Mouse (Mus musculus) heart, embryonic 15.5 days (tissue): ENCODE data around the gene Tuba1c. TPM values are rescaled to one million over a fixed set of nuclear protein-coding genes. Genes with fewer than 3 reads are reported as not detected.
A peak's percentile ranks its signal among the peaks of the same experiment; 100 is the strongest.

Source experiments
- ATAC-seq: fragments of 200-750 bp; cut with Nextera tagmentation; replicated peaks from 2 replicates; pipeline ENCODE4 v1.8.0; 2017; ENCODE audit warnings: low read depth, moderate TSS enrichment; ENCODE audit not compliant: insufficient number of reproducible peaks, insufficient read depth, low FRiP score
- H3K27ac ChIP-seq: fragments of 300-500 bp; sonication (generic); 2 replicates; pipeline ENCODE4 v1.5.1; 2015; ENCODE audit warnings: mild to moderate bottlenecking, inconsistent platforms
- H3K27me3 ChIP-seq: fragments of 300-500 bp; sonication (generic); 2 replicates; pipeline ENCODE4 v1.6.1; 2015; ENCODE audit warnings: inconsistent platforms
- H3K36me3 ChIP-seq: fragments of 300-500 bp; sonication (generic); 2 replicates; pipeline ENCODE4 v1.6.1; 2015; ENCODE audit warnings: mild to moderate bottlenecking, inconsistent platforms
- H3K4me1 ChIP-seq: fragments of 300-500 bp; sonication (generic); replicated peaks from 2 replicates; pipeline ENCODE4 v1.6.1; 2015; ENCODE audit warnings: inconsistent platforms
- H3K4me2 ChIP-seq: fragments of 300-500 bp; sonication (generic); 2 replicates; pipeline ENCODE4 v1.6.1; 2015; ENCODE audit warnings: inconsistent platforms, mild to moderate bottlenecking, moderate library complexity
- H3K4me3 ChIP-seq: fragments of 300-500 bp; sonication (generic); 2 replicates; pipeline ENCODE4 v1.5.1; 2015; ENCODE audit warnings: mild to moderate bottlenecking, inconsistent platforms
- H3K9ac ChIP-seq: fragments of 300-500 bp; sonication (generic); 2 replicates; pipeline ENCODE4 v1.6.1; 2015; ENCODE audit warnings: mild to moderate bottlenecking, inconsistent platforms
- H3K9me3 ChIP-seq: fragments of 300-500 bp; sonication (generic); replicated peaks from 2 replicates; pipeline ENCODE4 v1.6.1; 2016; ENCODE audit warnings: inconsistent platforms
- WGBS: fragments of 180-500 bp; shearing (Covaris S2); methylation state at CpG from one replicate; pipeline ENCODE4 v1.1.7; 2015; ENCODE audit warnings: mixed read lengths; 5-methylcytosine and 5-hydroxymethylcytosine counted together
- polyA plus RNA-seq: library from polyadenylated mRNA; unstranded; fragments of >200 nt; fragmentation: Nextera tagmentation; extraction: Ambion mirVana; gene quantifications from 2 replicates; pipeline ENCODE4 v1.2.1, GENCODE M21; 2015

The Tuba1c gene
- polyA plus RNA-seq, 1 experiment from 2014 or later, result 117 TPM

DNA sequence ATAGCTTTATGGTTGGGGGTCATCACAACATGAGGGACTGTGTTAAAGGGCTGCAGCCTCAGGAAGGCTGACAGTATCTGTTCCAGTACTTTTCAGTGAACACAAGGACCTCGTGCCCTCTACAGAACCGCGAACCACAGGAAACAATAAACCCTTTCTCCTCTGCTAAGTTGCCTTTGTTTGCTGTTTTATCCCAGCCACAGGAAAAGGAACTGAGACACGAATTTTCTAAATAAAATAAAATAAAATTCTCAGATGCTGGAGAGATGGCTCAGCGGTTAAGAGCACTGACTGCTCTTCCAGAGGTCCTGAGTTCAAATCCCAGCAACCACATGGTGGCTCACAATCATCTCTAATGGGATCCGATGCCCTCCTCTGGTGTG is 30.9 kb upstream of the Tuba1c start:
- 30% methylated on average over 6 of the region's 6 CpGs for WGBS
- H3K4me1 ChIP-seq, result peaks cover 42% of the 10 kb centered on the region
- H3K4me2 ChIP-seq, result peak overlapping the region; percentile 28; the same call in 1 of the 2 replicates
- no peak for ATAC-seq
- no peaks in the 10 kb centered on the region for H3K9me3 ChIP-seq
- H3K27me3 ChIP-seq, result no peaks in the 10 kb centered on the region
- H3K4me3 ChIP-seq, result no peak overlapping the region
- no peaks in the 10 kb centered on the region for H3K36me3 ChIP-seq
- H3K9ac ChIP-seq, result no peak overlapping the region
- H3K27ac ChIP-seq, result peak overlapping the region; percentile 83

DNA sequence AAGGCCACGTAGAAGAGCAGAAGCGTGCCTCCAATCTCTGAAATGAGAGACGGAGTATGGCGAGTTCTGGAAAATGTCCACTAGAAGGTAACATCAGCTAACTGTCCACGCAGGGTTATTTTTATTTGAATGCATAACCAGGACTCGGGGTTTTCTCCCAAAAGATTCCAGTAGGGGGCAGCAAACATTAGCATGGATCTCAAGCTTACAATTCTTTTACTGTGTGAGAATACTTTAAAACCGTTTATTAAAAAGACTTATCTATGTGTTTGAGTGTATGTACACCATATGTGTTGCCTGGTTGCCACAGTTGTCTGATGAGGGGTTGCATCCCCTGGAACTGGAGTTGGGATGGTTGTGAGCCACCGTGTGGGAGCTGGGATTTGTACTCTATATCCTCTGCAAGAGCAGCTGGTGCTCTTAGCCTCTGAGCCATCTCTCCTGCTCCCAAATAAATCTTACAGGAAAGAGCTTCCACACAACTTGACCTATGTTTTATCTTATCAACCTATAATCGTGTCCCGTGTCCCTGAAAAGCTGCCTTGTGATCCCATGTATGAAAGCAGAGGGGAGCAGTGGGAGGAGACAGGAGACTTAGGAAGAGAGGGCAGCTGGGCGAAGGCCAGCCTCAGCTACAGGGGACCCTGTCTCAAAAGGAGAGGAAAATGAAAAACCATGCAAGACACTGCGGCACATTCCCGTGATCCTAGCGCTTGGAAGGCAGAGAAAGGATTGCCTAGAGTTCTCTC is 29.0 kb upstream of the Tuba1c start:
- peak overlapping the region; percentile 38; the same call in 1 of the 2 replicates for H3K4me3 ChIP-seq
- no peak for ATAC-seq

DNA sequence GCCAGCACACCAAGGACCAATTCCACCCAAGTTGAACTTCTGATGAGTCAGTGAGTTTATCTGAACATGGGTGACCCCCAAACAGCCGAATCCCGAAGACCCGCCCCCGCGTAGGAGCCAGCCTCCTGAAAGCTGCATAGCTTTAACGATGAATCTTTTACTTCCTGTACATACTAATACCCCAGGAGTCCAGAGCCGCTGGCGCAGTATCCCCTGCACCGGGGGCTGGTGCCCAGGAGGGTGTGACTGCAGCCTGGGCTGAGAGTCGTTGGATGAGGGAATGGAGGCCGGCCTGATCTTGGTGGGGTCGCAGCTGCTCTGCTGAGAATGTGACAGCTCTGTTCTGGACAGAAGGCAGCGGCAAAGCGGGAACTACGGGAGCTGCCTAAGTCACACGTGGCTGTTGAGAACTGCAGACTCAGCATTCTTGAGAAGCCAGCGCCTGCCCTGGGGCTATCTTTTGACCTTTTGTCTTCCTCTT is 28.2 kb upstream of the Tuba1c start:
- Histone ChIP-seq H3K4me3 (peak overlapping the region; percentile 38), H3K27me3 (no peaks in the 10 kb centered on the region), H3K9ac (peak overlapping the region; percentile 43; the same call in 1 of the 2 replicates), H3K27ac (peak overlapping the region; percentile 55; the same call in 1 of the 2 replicates), H3K36me3 (no peaks in the 10 kb centered on the region), H3K4me2 (peak overlapping the region; percentile 72), H3K9me3 (no peaks in the 10 kb centered on the region), H3K4me1 (peaks cover 39% of the 10 kb centered on the region)
- 5% methylated on average over 17 of the region's 17 CpGs for WGBS
- ATAC-seq, result 0 out of 2 replicates have a peak, but pooled peaks have one; percentile 11

More for the DNA sequence above, 29.0 kb upstream of the Tuba1c start:
- Histone ChIP-seq H3K4me1 (peaks cover 42% of the 10 kb centered on the region), H3K9me3 (no peaks in the 10 kb centered on the region), H3K4me2 (peak overlapping the region; percentile 72), H3K36me3 (no peaks in the 10 kb centered on the region), H3K9ac (0 out of 2 replicates have a peak overlapping the region, but pooled peaks have one; percentile 43), H3K27me3 (no peaks in the 10 kb centered on the region), H3K27ac (peak overlapping the region; percentile 55)
- 27% methylated on average over 14 of the region's 14 CpGs for WGBS

DNA sequence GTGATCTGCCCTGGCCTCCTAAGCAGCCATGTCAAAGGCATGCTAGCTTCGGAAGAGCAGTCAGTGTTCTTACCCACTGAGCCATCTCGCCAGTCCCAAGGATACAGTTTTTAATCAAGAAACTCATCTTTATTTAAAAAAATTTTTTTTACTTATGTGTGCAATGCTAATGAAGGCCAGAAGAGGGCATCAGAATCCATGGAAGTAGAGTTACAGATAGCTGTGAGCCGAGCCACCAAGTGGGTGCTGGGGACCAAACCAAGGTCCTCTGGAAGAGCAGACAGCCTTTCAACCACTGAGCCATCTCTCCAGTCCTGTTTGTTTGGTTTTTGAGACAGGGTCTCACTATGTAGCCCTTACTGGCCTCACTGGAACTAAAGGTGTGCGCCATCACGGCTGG is 26.1 kb upstream of the Tuba1c start:
- Histone ChIP-seq H3K4me3 (no peak overlapping the region), H3K27ac (no peak overlapping the region), H3K27me3 (no peaks in the 10 kb centered on the region), H3K36me3 (no peaks in the 10 kb centered on the region), H3K9ac (no peak overlapping the region), H3K9me3 (no peaks in the 10 kb centered on the region), H3K4me1 (peaks cover 24% of the 10 kb centered on the region), H3K4me2 (no peak overlapping the region)
- ATAC-seq, result no peak
- WGBS, result 93% methylated on average over 5 of the region's 5 CpGs

DNA sequence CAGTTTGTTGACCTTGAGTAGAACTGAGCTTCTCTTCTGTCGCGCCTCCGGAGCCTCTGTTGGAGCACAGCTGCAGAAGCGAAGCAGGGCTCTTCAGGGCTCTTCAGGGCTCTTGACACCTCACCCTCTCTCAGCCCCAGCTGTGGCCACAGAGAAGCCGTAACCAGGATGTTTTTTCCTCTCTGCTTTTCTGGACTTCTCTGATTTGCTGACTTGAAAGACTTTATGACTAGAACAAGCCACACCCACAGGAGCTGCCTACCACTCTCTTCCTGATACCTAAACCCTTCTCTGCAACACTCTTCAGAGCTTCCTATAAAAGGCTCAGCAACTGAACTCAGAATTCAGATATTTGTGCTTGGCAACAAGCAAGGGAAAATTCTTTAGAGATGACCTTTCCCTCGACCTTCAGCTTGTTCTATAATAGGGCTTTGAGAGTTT is 20.9 kb upstream of the Tuba1c start:
- Histone ChIP-seq H3K9ac (no peak overlapping the region), H3K27me3 (no peaks in the 10 kb centered on the region), H3K27ac (peak overlapping the region; percentile 65), H3K4me2 (no peak overlapping the region), H3K36me3 (no peaks in the 10 kb centered on the region), H3K9me3 (no peaks in the 10 kb centered on the region), H3K4me3 (no peak overlapping the region), H3K4me1 (peaks cover 5% of the 10 kb centered on the region; the same call in 1 of the 2 replicates)
- peak; percentile 22; the same call in 1 of the 2 replicates for ATAC-seq
- WGBS, result 20% methylated on average over 6 of the region's 6 CpGs

DNA sequence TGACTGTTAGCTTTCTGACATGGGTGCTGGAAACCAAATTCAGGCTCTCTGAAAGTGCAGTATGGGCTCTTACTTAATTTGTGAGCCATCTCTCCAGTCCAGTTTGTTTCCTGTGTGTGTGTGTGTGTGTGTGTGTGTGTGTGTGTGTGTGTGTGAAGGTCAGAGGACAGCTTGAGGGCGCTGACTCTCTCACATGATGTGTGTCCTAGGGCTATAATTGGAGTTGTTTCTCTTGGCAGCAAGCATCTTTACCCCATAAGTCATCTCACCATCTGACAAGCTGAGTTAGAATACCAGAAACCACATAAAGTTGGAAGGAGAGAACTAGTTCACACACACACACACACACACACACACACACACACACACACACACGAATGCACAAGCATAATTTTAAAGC is 18.8 kb upstream of the Tuba1c start:
- H3K27me3 ChIP-seq, result no peaks in the 10 kb centered on the region
- no peaks in the 10 kb centered on the region for H3K36me3 ChIP-seq
- WGBS, result 60% methylated on average over 2 of the region's 2 CpGs
- H3K9ac ChIP-seq, result no peak overlapping the region
- H3K27ac ChIP-seq, result no peak overlapping the region
- no peak overlapping the region for H3K4me3 ChIP-seq
- H3K4me2 ChIP-seq, result no peak overlapping the region
- H3K9me3 ChIP-seq, result no peaks in the 10 kb centered on the region
- H3K4me1 ChIP-seq, result peaks cover 5% of the 10 kb centered on the region; the same call in 1 of the 2 replicates
- ATAC-seq, result no peak

DNA sequence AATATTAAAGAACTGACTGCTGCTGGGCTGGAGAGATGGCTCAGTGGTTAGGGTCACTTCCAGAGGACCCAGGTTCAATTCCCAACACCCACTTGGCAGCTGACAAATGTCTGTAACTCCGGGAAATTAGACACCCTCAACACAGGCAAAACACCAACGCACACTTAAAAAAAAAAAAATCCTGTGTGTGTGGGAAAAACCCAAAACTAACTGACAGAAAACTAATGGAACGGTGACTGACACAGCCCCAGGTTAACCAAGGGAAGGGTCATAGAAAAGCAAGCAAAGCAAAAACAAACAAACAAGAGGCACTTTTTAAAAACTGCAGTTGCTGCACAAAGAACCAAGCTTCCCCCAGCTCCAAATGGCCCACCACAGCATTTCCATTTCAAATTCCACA is 17.7 kb upstream of the Tuba1c start:
- Histone ChIP-seq H3K9ac (no peak overlapping the region), H3K4me1 (peaks cover 5% of the 10 kb centered on the region; the same call in 1 of the 2 replicates), H3K27ac (no peak overlapping the region), H3K9me3 (no peaks in the 10 kb centered on the region), H3K4me3 (no peak overlapping the region), H3K4me2 (no peak overlapping the region), H3K27me3 (no peaks in the 10 kb centered on the region), H3K36me3 (no peaks in the 10 kb centered on the region)
- 72% methylated on average over 3 of the region's 3 CpGs for WGBS
- no peak for ATAC-seq

DNA sequence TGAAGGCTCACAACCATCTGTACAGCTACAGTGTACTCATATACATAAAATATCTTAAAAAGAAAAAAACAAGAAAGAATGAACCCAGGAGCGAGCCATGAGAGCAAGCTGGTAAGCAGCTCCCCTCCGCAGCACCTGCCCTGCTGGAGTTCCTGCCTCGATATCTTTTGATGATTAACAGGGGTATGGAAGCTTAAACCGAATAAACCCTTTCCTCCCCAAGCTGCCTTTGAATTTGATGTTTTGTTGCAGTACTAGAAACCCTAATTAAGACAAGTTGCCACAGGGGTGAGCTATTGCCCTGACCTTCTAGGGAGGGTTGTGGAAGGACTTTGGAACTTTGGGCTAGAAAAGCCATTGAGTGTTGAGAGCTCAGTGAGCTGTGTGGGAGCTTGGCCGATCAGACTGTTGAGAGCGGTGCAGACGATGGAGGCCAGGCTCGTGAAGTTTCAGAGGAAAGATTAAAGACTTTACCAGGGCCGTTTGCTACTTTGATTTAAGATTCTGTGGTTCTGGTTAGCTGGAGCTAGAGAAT is 15.1 kb upstream of the Tuba1c start:
- no peak overlapping the region for H3K4me3 ChIP-seq
- H3K27ac ChIP-seq, result no peak overlapping the region
- no peak for ATAC-seq
- H3K9me3 ChIP-seq, result no peaks in the 10 kb centered on the region
- WGBS, result 49% methylated on average over 9 of the region's 9 CpGs
- H3K4me1 ChIP-seq, result peaks cover 5% of the 10 kb centered on the region
- no peaks in the 10 kb centered on the region for H3K27me3 ChIP-seq
- no peak overlapping the region for H3K4me2 ChIP-seq
- H3K36me3 ChIP-seq, result no peaks in the 10 kb centered on the region
- no peak overlapping the region for H3K9ac ChIP-seq

DNA sequence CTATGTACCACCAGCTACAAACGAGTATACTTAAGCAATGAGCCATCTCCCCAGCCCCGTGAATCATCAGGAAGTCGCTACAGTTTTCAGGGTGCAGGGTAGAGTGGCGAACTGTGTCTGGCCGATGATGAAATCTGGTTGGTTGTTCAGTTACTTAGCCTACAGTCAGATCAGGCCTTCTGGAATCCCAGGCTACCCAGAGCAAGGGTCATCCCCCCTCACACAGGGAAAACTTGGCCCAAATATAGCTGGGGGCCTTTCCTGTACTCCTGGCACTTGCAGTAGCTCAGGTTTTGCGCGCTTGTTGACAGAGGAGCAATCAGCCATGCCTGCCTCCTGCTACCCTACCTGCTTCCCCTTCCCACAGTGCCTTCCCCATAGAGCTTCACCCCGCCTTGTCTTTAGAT is 12.3 kb upstream of the Tuba1c start:
- Histone ChIP-seq H3K4me1 (peaks cover 5% of the 10 kb centered on the region), H3K36me3 (no peaks in the 10 kb centered on the region), H3K9me3 (no peaks in the 10 kb centered on the region), H3K27ac (no peak overlapping the region), H3K9ac (no peak overlapping the region), H3K4me2 (no peak overlapping the region), H3K27me3 (no peaks in the 10 kb centered on the region), H3K4me3 (no peak overlapping the region)
- WGBS, result 75% methylated on average over 8 of the region's 8 CpGs
- ATAC-seq, result no peak

DNA sequence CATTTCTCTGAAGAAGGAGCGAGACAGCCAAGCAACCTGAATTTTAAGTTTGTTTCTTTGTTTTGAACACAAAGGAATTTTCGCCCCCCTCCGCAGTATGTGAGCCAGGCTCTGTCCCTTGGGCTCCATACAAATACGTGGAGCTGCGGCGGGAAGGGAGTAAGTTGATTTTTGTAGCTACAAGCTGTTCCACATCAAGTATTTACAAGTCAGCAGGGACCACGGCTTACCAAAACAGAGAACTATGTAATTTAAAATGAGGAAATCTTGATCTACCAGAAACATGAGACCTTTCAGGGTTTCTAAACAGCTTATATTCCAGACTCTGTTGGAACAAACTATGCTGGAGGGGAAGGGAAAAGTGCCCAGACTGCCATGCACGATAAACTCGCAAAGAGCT is 11.7 kb upstream of the Tuba1c start:
- no peaks in the 10 kb centered on the region for H3K36me3 ChIP-seq
- no peak overlapping the region for H3K9ac ChIP-seq
- no peak overlapping the region for H3K4me2 ChIP-seq
- WGBS, result 76% methylated on average over 9 of the region's 9 CpGs
- peaks cover 5% of the 10 kb centered on the region for H3K4me1 ChIP-seq
- no peak overlapping the region for H3K4me3 ChIP-seq
- H3K27ac ChIP-seq, result no peak overlapping the region
- no peaks in the 10 kb centered on the region for H3K9me3 ChIP-seq
- H3K27me3 ChIP-seq, result no peaks in the 10 kb centered on the region
- ATAC-seq, result no peak

DNA sequence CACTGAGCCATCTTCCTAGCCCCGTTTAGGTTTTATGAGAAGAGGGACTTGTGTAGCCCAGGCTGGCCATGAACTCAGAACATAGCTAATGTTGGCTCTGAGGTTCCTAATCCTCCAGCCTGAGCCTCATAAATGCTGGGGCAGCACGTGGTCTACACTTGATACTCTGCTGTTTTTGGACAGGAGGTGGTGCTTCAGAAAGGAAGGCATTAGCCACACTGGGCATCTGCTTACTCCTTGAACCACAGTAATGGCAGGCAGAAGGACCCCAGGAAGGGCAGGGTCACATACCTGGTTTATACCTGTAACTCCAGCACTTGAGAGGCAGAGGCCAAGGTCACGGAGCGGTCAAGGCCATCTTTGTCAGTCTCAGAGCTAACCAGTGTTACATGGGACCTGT is 11.1 kb upstream of the Tuba1c start:
- Histone ChIP-seq H3K4me2 (no peak overlapping the region), H3K4me3 (no peak overlapping the region), H3K9me3 (no peaks in the 10 kb centered on the region), H3K27me3 (no peaks in the 10 kb centered on the region), H3K9ac (no peak overlapping the region), H3K36me3 (no peaks in the 10 kb centered on the region), H3K27ac (no peak overlapping the region), H3K4me1 (peaks cover 5% of the 10 kb centered on the region)
- 80% methylated on average over 4 of the region's 4 CpGs for WGBS
- no peak for ATAC-seq
